Mouse (Mus musculus) embryonic stem cell, embryonic (primary cell): ENCODE measurements around the gene Gm45337.

Source experiments
- CTCF ChIA-PET, 4 experiments: fragments of 300-600 bp in 2 of 4; fragments of 350-600 bp in 2 of 4; sonication (Branson Sonifier 250); formaldehyde crosslinking; loops; one replicate each; lab custom pipeline; 2022; ENCODE audit warnings: inconsistent platforms in 2 of 4; lab: Charles Lee
- POLR2A ChIA-PET, 4 experiments: fragments of 300-600 bp in 2 of 4; fragments of 350-600 bp in 2 of 4; sonication (Branson Sonifier 250); formaldehyde crosslinking; loops; one replicate each; lab custom pipeline; 2022; ENCODE audit warnings: antibody characterized with exemption in 4 of 4, inconsistent platforms in 1 of 4; lab: Charles Lee

Gm45337 gene

DNA sequence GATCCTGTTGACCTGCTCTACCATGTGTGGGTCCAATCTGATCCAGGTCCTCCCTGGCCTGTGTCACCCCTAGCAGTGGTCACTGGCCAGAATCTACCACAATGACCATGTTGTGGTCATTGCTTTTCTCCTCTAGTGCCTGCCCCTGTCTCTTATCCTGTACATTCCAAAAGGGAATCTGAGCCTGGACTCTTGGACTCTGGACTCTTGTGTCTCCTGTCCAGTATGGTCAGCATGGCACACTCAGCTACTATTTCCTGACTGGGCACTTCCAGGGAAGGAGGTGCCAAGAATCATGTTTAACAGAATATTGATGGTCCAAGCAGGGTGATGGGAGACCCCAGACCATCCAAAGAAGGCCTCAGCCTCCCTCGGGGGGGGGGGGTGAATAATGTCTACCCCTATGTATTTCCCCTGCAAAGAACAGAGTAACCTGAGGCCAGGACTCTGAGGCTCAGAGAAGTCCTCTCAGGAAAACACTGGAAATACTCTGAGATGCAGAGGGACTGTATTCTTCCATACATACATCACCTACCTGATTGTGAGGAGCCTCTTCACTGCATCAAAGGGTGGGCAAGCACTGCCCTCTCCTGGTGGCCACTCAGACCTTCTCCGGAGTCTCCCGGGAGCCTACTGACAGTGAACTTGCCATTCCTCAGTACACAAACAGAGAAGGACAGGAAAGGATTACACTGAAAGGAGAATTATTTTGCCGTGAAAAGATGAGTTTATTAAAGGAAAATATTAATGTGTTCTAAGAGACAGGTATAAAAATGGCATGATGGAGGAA lies 10.0 kb downstream of the Gm45337 start:
- ChIA-PET POLR2A (no interaction called here), CTCF (interaction anchor here in 1 of 4 experiments (0.6 kb wide), 1 partner anchor 379 kb away, joined by 3 read pairs; no protein-coding TSS in a partner anchor)

DNA sequence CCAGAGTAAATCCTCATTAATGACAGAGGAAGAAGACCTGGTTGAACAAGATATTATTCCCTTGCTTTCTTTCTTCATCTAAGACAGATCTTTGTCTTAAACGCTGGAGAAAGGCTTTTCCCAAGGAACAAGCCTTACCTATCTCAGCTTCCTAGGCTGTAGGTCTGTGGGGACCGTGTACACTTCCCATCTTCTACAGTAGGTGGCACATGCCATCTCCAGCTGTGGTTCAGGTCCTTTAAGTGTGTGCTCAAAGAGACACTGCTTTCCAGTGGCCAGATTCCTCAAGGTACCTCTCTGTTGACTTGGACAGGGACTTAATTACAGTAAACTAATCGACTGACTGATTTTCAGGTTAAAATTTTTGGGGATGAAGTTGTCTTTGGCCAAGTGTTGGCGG lies 15.6 kb downstream of the Gm45337 start:
- ChIA-PET CTCF (interaction anchor here in 2 of 4 experiments (0.7 to 1.7 kb wide), 2 partner anchors 127 kb away, joined by 4 to 5 read pairs; no protein-coding TSS in a partner anchor), POLR2A (no interaction called here)

DNA sequence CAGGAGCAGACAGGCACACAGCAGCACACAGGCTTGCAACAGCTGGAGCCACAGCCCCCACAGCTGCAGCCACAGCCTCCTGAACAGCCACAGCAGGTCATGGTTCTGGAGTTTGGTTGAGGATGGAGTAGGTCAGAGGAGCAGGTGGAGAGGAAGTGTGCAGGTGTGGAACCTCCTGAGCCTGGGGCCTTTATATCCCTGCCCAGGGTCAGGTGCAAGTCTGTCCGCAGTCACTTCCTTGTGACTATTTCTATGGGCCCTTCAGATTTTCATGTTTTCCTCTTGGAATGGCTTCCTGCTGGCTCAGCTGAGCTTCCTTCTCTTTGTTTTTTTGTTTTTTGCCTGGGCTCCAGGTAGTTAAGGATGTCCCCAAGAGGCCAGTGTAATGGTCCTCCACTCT lies 23.8 kb downstream of the Gm45337 start, which contains the start of gene Gm45618:
Gm45618 (minus strand) TSS at position 101 of the 400 bp plus-strand sequence.
- POLR2A ChIA-PET: interaction anchor here in 1 of 4 experiments (0.7 kb wide), 1 partner anchor 21 kb away, joined by 7 read pairs; no protein-coding TSS in a partner anchor
- CTCF ChIA-PET: interaction anchor here in 2 of 4 experiments (0.6 to 0.9 kb wide), 3 partner anchors 46 to 523 kb away, joined by 3 to 6 read pairs (median 3); no protein-coding TSS in a partner anchor

DNA sequence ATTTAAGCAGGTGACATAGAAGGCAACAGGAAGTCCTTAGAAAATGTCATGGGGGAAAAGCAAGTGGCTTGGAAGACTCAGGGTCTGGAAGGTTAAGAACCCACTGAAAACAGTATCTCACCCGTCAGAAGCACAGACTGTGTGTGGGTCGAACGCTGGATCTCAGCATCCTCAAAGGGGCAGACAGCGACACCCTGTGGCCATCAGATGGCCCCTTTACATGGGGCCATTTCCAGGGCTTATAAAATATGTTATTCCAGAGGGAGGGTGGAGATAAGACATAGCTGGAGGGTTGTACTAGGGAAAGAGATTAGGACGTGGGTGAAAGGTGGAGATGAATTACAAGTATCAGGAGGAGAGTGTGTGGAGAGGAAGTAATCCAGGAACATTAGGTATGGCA lies 24.8 kb downstream of the Gm45337 start:
- ChIA-PET CTCF (interaction anchor here in 3 of 4 experiments (0.5 to 1.0 kb wide), 5 partner anchors 8 to 165 kb away, joined by 3 to 21 read pairs (median 3); no protein-coding TSS in a partner anchor), POLR2A (no interaction called here)

DNA sequence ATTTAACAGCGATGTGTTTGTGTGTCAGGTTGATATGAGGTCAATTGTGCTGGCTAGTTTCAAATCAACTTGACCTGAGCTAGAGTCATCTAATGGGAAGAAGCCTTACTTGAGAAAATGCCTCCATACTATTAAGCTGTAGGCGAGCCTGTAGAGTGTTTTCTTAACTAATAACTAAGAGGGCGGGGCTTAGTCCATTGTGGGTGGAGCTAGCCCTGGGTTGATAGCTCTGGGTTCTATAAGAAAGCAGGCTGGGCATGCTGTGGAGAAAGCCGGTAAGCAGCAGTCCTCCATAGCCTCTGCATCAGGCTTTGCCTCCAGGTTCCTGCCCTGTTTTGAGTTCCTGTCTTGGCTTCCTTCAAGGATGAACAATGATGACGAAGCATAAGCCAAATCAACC lies 39.7 kb downstream of the Gm45337 start:
- CTCF ChIA-PET: interaction anchor here in 1 of 4 experiments (0.6 kb wide), 1 partner anchor 96 kb away, joined by 3 read pairs; no protein-coding TSS in a partner anchor
- POLR2A ChIA-PET: no interaction called here

DNA sequence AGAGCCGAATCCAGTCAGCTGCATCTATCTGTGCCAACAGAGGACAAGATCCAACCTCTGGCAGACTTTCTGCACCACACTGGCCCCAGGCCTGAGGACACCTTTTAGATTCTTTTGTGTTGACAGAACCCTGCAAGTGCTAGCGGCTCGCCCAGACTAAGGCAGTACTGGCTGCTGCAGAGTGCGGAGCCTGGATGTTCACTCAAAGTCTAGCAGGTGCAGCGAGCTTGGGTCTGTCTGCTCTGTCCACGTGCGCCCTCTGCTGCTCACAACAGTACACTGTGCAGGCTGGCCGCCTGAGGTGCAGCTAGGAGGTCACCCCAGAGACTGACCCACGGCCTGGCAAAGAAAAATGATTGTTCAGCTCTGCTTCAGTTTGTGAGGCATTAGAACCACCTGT lies 46.6 kb downstream of the Gm45337 start:
- ChIA-PET CTCF (interaction anchor here (0.5 to 2.1 kb wide), 50 partner anchors 8 to 558 kb away, joined by 3 to 27 read pairs (median 4); partner anchors contain the start of gene Chid1 (in 1 of the 4)), POLR2A (interaction anchor here in 2 of 4 experiments (0.5 to 1.1 kb wide), 8 partner anchors 11 to 196 kb away, joined by 3 to 5 read pairs (median 3); no protein-coding TSS in a partner anchor)

DNA sequence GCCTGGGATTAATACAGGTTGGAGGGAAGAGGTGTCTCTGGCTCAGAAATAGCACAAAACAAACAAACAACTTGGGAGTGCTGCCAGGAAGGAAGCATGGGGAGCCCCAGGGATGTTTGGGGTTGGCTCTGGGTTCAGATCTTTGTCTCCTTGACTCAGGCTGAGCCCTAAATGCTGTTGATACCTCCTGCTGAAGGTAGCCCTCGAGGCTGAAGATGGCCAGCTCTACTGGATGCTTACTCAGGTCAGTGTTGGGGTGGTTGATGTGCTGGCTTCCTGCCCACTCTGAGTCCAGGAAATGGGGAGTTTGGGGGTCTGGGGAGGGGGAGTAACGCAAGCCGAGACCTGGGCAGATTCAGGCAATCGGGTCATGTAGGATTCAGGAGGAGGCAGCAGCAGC lies 47.7 kb downstream of the Gm45337 start:
- ChIA-PET POLR2A (no interaction called here), CTCF (interaction anchor here in 2 of 4 experiments (0.6 to 2.1 kb wide), 5 partner anchors 13 to 312 kb away, joined by 3 to 14 read pairs (median 11); no protein-coding TSS in a partner anchor)

DNA sequence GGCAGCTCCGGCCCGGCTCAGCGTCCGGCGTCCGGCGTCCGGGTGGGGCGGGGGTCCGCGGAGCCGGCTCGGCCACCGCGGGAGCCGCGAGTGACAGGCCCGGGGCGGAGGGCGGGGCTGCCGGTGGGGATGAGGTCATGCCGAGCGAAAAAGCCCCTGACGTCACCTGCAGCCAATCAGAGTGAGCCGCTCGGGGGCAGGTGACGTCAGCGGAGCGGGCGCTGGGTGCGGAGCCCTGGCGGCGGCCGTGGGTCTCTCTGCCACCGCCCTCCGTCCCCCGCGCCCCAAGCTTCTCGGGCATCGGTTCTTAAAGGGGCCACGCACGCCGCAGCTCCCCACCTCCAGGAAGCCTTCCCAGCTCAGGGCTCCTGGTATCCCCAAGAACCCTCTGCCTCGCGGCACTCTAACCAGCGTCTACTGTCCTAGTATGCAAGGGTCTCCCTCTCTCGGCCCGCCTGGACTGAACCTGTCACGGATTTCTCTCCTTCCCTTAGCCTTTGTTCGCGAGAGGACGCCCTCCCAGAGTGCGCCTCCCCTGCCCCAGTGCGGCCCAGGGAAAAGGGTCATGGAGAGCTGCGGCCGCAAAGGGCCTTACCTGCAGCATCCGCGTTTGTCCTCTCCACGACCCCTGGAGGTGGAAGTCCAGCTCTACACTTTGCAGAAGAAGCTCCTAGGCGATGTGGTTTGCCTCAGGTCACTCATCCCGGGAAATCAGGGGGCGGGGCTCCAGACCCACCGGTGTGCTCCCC lies 49.0 kb downstream of the Gm45337 start, which contains the start of gene Dusp8:
Dusp8 (minus strand) TSS at position 661 of the 749 bp plus-strand sequence.
- CTCF ChIA-PET: interaction anchor here in 3 of 4 experiments (0.6 to 1.9 kb wide), 19 partner anchors 10 to 1187 kb away, joined by 3 to 14 read pairs (median 4); no protein-coding TSS in a partner anchor
- POLR2A ChIA-PET: interaction anchor here in 3 of 4 experiments (0.6 to 3.3 kb wide), 29 partner anchors 10 to 727 kb away, joined by 3 to 30 read pairs (median 4); partner anchors contain the start of genes Chid1 (in 1 of the 3), Krtap5-5 (in 1 of the 3), Polr2l (in 1 of the 3) and Tspan4 (in 1 of the 3)

DNA sequence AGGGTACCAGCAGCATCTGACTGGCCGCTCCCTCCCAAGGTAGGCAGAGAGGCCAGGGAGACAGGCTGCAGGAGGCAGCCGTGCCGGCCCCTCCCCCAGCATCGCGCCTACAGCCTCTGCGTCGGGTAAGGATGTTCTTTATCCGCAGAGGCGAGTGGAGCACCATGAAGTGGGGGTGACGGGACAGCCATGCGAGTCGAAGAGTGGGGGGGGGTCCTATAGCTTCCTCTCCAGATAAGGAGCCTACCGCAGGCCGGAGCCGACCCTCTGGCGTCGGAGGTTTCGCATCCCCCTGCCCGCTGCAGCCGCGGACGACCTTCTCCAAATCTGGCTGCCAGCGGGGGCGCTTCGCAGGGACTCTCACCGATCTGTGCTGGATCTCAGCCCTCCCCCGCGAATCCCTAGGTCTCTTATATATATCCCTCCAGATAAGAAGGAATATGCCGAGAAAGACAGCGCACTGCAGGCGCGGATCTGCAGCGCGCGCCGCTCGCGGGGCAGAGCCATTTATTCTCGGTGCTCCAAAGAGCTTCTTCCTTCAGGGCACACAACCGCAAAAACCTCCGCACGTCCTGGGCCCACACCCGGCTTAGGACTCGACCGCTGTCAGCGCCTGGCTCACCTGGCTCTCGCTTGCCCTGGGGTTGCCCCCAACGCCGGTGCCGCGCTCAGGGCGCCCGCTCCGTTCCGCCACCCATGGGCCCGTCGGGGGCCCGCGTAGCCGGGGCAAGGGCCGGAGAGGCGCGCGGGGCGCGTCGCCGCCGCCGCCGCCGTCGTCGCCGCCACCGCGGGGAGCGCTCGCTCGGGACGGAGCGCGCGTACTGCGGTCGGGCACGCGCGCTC lies 49.9 kb downstream of the Gm45337 start:
- CTCF ChIA-PET: interaction anchor here in 3 of 4 experiments (0.6 to 1.9 kb wide), 11 partner anchors 10 to 517 kb away, joined by 3 to 9 read pairs (median 4); no protein-coding TSS in a partner anchor
- POLR2A ChIA-PET: interaction anchor here in 3 of 4 experiments (0.6 to 3.3 kb wide), 17 partner anchors 10 to 619 kb away, joined by 3 to 30 read pairs (median 5); partner anchors contain the start of genes Polr2l (in 1 of the 3) and Tspan4 (in 1 of the 3)

DNA sequence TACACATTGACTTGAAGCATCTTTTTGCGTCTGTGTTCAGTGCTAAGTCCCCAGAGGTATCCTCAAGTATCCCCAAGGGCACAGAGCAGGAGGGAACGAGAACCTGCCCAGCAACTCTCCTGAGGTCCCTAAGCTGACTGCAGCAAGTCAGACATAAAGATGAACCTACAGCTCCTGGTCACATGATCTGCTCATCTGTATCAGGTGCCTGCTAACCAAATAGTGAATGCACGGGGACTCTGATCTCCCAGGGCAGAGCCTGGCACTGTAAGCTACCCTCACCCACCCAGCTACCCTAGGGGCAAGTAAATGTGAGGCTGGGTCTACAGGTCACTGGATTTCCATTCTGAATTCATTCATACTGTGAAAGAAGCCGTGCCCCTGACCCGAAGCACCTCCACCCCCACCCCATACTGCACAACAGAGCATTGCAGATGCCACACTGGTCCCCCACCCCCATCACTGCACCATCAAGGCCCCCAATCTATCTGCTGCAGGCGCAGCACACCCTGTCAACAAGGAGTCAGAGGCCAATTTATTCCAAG lies 50.6 kb downstream of the Gm45337 start:
- ChIA-PET POLR2A (interaction anchor here in 2 of 4 experiments (1.2 to 3.3 kb wide), 7 partner anchors 9 to 192 kb away, joined by 7 to 30 read pairs (median 10); no protein-coding TSS in a partner anchor), CTCF (interaction anchor here in 3 of 4 experiments (0.6 to 1.2 kb wide), 4 partner anchors 10 to 337 kb away, joined by 3 to 4 read pairs (median 3); no protein-coding TSS in a partner anchor)
